Mouse (Mus musculus) bone marrow, adult 2 months (tissue): Measurements from ENCODE around the gene Fcamr. TPM values are rescaled to one million over a fixed set of nuclear protein-coding genes. Genes with fewer than 3 reads are reported as not detected.

Source experiments
- H3K27ac ChIP-seq: fragments of 200-500 bp; 2 replicates; pipeline ENCODE4 v1.5.1; 2012; ENCODE audit warnings: low read depth, mild to moderate bottlenecking, control low read depth, inconsistent platforms, low read length; ENCODE audit not compliant: control insufficient read depth, poor library complexity, insufficient read depth
- H3K4me1 ChIP-seq: fragments of 200-500 bp; 2 replicates; pipeline ENCODE4 v1.6.1; 2011; ENCODE audit warnings: low read length; ENCODE audit not compliant: control insufficient read depth, insufficient read depth
- H3K4me3 ChIP-seq: fragments of 200-500 bp; replicated peaks from 2 replicates; pipeline ENCODE3; 2011; ENCODE audit warnings: mild to moderate bottlenecking, low read depth, low read length, control low read depth; ENCODE audit not compliant: control insufficient read depth
- CTCF ChIP-seq: fragments of 200-500 bp; IDR thresholded peaks from 2 replicates; pipeline ENCODE4 v1.5.1; 2011; ENCODE audit warnings: low read length, control low read depth; ENCODE audit not compliant: control insufficient read depth, insufficient read depth
- POLR2A ChIP-seq: fragments of 200-500 bp; IDR thresholded peaks from 2 replicates; pipeline ENCODE4 v1.6.1; 2011; ENCODE audit warnings: low read depth, mild to moderate bottlenecking, control low read depth, low read length, borderline replicate concordance; ENCODE audit not compliant: control insufficient read depth
- WGBS: fragments of 180-500 bp; shearing (Covaris S2); methylation state at CpG from one replicate; pipeline ENCODE4 v1.1.7; 2018; 5-methylcytosine and 5-hydroxymethylcytosine counted together
- polyA plus RNA-seq: library from polyadenylated mRNA; stranded (reverse); fragments of >200 nt; gene quantifications from 2 replicates; pipeline ENCODE4 v1.2.4, GENCODE M21; 2011; ENCODE audit warnings: low replicate concordance; ENCODE audit not compliant: missing spikeins, insufficient read depth, insufficient read length

Fcamr gene
- polyA plus RNA-seq, 1 experiment = not detected

DNA sequence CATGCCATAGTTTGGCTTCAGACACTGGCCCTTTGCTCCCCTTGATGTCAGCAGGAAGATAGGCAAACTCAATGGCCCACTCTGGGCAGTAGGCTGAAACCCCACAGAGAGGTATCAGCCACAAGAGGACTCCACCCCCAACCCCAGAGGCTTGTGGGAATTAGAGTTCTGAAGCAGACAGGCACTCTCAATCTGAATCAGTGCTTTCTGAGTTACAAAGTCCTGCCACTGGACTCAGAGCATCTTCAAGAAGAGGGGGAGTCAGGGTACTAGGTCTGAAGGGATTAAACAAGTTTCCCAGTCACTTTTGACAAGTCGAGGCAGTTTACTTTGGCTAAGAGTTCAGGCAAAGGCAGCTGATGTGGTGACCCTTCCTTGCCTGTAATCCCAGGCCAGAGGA, 19.0 kb downstream of the Fcamr start:
- TF ChIP-seq POLR2A = no peak
- TF ChIP-seq CTCF = no peak
- WGBS = 74% methylated on average over 1 of the region's 1 CpGs
- peaks cover 2% of the 10 kb centered on the region for H3K4me1 ChIP-seq
- no peak overlapping the region for H3K27ac ChIP-seq
- H3K4me3 ChIP-seq = no peak overlapping the region

DNA sequence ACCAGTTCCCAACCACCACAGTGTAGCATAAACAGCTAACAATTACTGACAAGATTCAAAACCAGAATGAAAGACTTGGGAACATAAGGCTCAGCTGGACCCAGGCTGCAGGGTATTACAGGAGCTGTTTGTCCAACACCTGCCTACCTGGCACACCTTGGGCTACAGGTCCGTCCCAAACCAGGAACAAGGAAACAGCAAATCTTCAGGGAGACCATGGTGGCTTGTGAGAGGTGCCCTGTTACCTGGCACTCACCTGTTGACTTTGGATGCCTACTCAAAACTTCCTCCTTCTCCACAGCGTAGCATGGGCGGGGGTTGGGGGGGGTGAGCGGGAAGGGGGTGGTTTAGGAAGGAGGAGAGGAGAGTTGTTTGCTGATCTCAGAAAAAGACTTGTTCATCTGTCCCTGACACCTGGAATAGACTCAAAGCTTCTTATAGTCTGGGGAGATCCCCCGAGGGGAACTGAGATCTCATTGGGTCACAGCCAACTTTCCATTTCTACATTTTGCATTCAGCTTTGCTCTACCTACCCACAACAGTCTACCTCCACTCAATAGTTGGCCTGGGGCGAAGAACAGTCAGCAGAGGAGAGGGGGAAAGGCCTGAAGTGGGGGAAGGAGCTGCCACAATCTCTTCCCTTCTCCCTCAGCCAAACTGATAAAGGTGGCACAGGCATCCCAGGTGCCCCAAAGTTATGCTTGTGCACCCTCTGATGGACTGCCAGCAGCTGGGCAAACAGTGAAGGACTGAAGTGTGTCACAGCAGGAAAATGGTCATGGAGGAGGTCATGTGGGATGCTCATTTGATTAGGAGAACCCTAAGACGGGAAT, 19.8 kb downstream of the Fcamr start:
- TF ChIP-seq CTCF (no peak), POLR2A (no peak)
- peak overlapping the region; percentile 65 for H3K27ac ChIP-seq

GRCm38 (mm10) chr1:130821149-130821471, 20.4 kb downstream of the Fcamr start:
- 45% methylated on average over 2 of the region's 2 CpGs for WGBS
- no peak overlapping the region for H3K4me3 ChIP-seq
- no peak for TF ChIP-seq POLR2A
- no peak for TF ChIP-seq CTCF
- H3K4me1 ChIP-seq = peaks cover 2% of the 10 kb centered on the region
- H3K27ac ChIP-seq = peak overlapping the region; percentile 65; the same call in 1 of the 2 replicates

More for the DNA sequence above, 19.8 kb downstream of the Fcamr start:
- Histone ChIP-seq H3K4me3 (peak overlapping the region; percentile 32), H3K4me1 (peaks cover 2% of the 10 kb centered on the region)
- WGBS = 47% methylated on average over 7 of the region's 7 CpGs

DNA sequence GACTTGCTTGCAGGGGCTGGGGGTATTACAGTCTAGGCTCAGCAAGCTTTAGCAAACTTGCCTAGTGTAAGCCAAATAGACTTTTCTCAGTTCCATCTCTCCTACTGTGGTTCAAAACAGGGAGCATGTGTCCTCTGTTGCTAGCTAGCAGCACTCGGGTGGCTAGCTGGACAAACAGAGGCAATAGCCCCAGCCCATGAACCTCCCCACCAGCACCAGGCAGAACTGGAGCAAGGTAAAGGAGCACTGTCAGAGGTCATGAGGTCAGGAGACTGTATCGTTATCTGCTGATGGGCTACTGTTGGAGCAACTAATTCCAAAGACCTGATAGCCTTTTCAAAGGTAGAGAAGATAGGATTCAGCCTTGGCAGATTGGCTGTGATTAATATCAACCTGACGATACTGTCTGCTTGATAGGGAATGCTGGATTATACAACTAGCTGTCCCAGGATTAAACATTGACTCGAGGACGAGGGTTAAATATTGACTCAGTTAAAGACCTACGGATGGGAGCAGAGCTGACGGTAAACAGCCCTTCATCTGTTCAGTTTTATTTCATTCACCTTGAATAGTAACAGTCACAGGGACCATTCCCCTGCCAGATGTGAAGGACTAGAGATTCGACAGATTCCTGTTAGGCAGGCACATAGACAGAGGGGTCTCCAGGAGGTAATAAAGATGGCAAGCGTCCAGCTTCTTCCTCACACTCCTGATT, 21.4 kb downstream of the Fcamr start:
- TF ChIP-seq POLR2A = no peak
- no peak for TF ChIP-seq CTCF
- H3K4me3 ChIP-seq = no peak overlapping the region
- 81% methylated on average over 9 of the region's 9 CpGs for WGBS
- peaks cover 2% of the 10 kb centered on the region for H3K4me1 ChIP-seq
- H3K27ac ChIP-seq = no peak overlapping the region

DNA sequence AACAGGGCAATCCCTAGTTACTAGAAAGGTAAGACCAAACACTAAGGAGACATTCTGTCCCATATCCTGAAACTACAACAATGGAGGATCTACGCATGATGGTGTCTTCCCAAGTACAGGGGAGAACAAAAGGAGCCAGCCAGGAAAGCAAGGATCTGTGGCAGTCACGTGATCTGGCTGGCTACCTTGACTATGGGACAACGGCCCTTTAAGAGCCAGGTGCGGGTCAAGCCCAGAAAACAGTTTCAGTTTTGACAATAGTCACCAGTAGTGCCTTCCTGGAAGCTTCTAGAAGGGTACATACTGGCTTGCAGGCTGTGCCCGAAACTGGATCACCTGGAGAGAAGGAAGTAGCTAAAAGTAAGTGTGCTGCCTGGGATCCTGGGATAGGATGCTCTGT, 25.7 kb downstream of the Fcamr start, which contains the start of gene Pigr:
Pigr (plus strand) TSS at position 237 of the 400 bp plus-strand sequence.
- no peak for TF ChIP-seq POLR2A
- WGBS = 80% methylated on average over 5 of the region's 5 CpGs
- H3K4me1 ChIP-seq = no peaks in the 10 kb centered on the region
- no peak within 1 kb of the TSS for H3K27ac ChIP-seq
- H3K4me3 ChIP-seq = no peak within 1 kb of the TSS

GRCm38 (mm10) chr1:130828656-130829055, 28.0 kb downstream of the Fcamr start:
- no peak for TF ChIP-seq CTCF
- TF ChIP-seq POLR2A = no peak
- WGBS = 86% methylated on average over 4 of the region's 4 CpGs

DNA sequence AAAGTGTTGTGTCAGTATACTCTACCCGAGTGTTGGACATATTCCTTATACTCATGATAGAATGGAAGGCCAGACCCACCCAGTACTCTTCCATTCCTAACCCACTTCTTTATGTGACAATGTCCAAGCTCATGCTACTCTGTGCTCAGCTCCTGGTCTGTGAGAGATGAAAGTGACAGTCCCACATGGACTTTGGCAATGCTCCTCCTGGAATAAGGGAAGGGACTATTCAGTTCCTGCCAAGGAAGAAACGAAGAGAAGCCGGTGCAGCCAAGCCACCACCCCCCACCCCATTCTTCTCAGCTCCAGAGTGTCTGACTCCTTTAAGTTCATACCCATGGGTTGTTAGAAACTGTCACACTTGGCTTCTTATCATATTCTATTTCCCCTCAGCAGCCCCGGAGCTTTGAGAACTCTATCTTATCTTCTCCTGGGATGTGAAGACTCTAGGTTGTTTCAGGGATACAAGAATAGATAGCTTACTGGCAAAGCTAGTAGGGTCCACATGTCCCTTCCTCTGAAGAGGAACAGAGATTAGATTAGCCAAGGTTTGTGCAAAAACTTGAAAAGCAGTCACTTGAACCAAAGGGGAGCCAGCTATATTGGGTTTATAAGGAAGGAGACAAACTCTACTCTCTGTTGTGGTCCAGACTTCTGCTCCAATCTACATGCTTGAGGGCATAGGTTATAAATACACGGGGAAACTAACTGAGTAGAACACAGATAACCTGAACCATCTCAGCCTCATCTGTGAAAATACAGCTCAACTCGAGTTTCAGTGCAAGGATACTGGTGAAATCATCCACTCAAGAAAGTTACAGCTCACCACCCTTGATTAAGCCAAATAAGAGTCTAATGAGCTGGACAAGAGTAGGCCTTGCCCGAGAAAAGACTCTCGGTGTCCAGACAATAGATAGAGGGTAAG, 29.5 kb downstream of the Fcamr start:
- Histone ChIP-seq H3K4me3 (no peak overlapping the region), H3K27ac (no peak overlapping the region)

More at GRCm38 (mm10) chr1:130828656-130829055, 28.0 kb downstream of the Fcamr start:
- Histone ChIP-seq H3K27ac (no peak overlapping the region), H3K4me3 (no peak overlapping the region), H3K4me1 (no peaks in the 10 kb centered on the region)

More for the DNA sequence above, 29.5 kb downstream of the Fcamr start:
- H3K4me1 ChIP-seq = no peaks in the 10 kb centered on the region
- no peak for TF ChIP-seq POLR2A
- TF ChIP-seq CTCF = no peak
- WGBS = 62% methylated on average over 8 of the region's 8 CpGs
